Mouse (Mus musculus) heart, embryonic 11.5 days (tissue): ENCODE data around the gene Ddx42. TPM values are rescaled to one million over a fixed set of nuclear protein-coding genes. Genes with fewer than 3 reads are reported as not detected.

Source experiments
- ATAC-seq: fragments of 200-750 bp; cut with Nextera tagmentation; replicated peaks from 2 replicates; pipeline ENCODE4 v1.8.0; 2017; ENCODE audit warnings: moderate library complexity; ENCODE audit not compliant: insufficient number of reproducible peaks, low FRiP score, low TSS enrichment
- H3K27ac ChIP-seq: fragments of 300-500 bp; sonication (generic); 2 replicates; pipeline ENCODE4 v1.5.1; 2014; ENCODE audit warnings: mild to moderate bottlenecking, low read depth, low read length
- H3K27me3 ChIP-seq: fragments of 300-500 bp; sonication (generic); 2 replicates; pipeline ENCODE4 v1.6.1; 2014; ENCODE audit warnings: mild to moderate bottlenecking, low read length, mixed read lengths; ENCODE audit not compliant: control insufficient read depth, insufficient read depth
- H3K36me3 ChIP-seq: fragments of 300-500 bp; sonication (generic); 2 replicates; pipeline ENCODE4 v1.6.1; 2014; ENCODE audit warnings: mild to moderate bottlenecking, low read length, moderate library complexity, mixed read lengths; ENCODE audit not compliant: control insufficient read depth, insufficient read depth
- H3K4me1 ChIP-seq: fragments of 300-500 bp; sonication (generic); 2 replicates; pipeline ENCODE4 v1.6.1; 2014; ENCODE audit warnings: low read length; ENCODE audit not compliant: control insufficient read depth, insufficient read depth
- H3K4me2 ChIP-seq: fragments of 300-500 bp; sonication (generic); 2 replicates; pipeline ENCODE4 v1.6.1; 2014; ENCODE audit warnings: mild to moderate bottlenecking, moderate library complexity
- H3K4me3 ChIP-seq: fragments of 300-500 bp; sonication (generic); 2 replicates; pipeline ENCODE4 v1.5.1; 2014; ENCODE audit warnings: low read depth, low read length
- H3K9ac ChIP-seq: fragments of 300-500 bp; sonication (generic); 2 replicates; pipeline ENCODE4 v1.6.1; 2014; ENCODE audit warnings: mild to moderate bottlenecking, low read depth, low read length, moderate library complexity
- H3K9me3 ChIP-seq: fragments of 300-500 bp; sonication (generic); replicated peaks from 2 replicates; pipeline ENCODE4 v1.6.1; 2016; ENCODE audit warnings: low read length; ENCODE audit not compliant: control insufficient read depth
- WGBS: fragments of 180-500 bp; shearing (Covaris S2); extraction: QIAGEN DNeasy Blood & Tissue Kit; methylation state at CpG from one replicate; pipeline ENCODE4 v1.1.7; 2014; ENCODE audit not compliant: insufficient replicate concordance; 5-methylcytosine and 5-hydroxymethylcytosine counted together
- polyA plus RNA-seq: library from polyadenylated mRNA; unstranded; fragments of >200 nt; fragmentation: Nextera tagmentation; extraction: Ambion mirVana; gene quantifications from 2 replicates; pipeline ENCODE4 v1.2.1, GENCODE M21; 2014

Ddx42 gene
- polyA plus RNA-seq, 1 experiment from 2014 or later = 45.3 TPM

- no peak overlapping the region for H3K9ac ChIP-seq
- peaks cover 38% of the 10 kb centered on the region for H3K36me3 ChIP-seq
- no peak for ATAC-seq
- WGBS = 68% methylated on average over 5 of the region's 5 CpGs
- no peak overlapping the region for H3K4me2 ChIP-seq
- H3K9me3 ChIP-seq = no peaks in the 10 kb centered on the region
- H3K4me3 ChIP-seq = no peak overlapping the region
- H3K4me1 ChIP-seq = peaks cover 27% of the 10 kb centered on the region
- H3K27me3 ChIP-seq = no peaks in the 10 kb centered on the region
- no peak overlapping the region for H3K27ac ChIP-seq
Measured at GRCm38 (mm10) chr11:106267871-106268270, 51.1 kb downstream of the Ddx42 start.

GRCm38 (mm10) chr11:106268326-106269059 is 51.8 kb downstream of the Ddx42 start:
- no peak for ATAC-seq
- peaks cover 27% of the 10 kb centered on the region for H3K4me1 ChIP-seq
- peaks cover 36% of the 10 kb centered on the region for H3K36me3 ChIP-seq
- H3K27ac ChIP-seq = no peak overlapping the region
- no peak overlapping the region for H3K4me3 ChIP-seq
- WGBS = 53% methylated on average over 8 of the region's 8 CpGs
- no peak overlapping the region for H3K4me2 ChIP-seq
- no peaks in the 10 kb centered on the region for H3K27me3 ChIP-seq
- no peaks in the 10 kb centered on the region for H3K9me3 ChIP-seq
- H3K9ac ChIP-seq = peak overlapping the region; percentile 46; the same call in 1 of the 2 replicates

GRCm38 (mm10) chr11:106269060-106269431 is 52.3 kb downstream of the Ddx42 start:
- Histone ChIP-seq H3K9ac (peak overlapping the region; percentile 46; the same call in 1 of the 2 replicates), H3K4me3 (no peak overlapping the region), H3K4me1 (peaks cover 27% of the 10 kb centered on the region), H3K27me3 (no peaks in the 10 kb centered on the region), H3K9me3 (no peaks in the 10 kb centered on the region), H3K27ac (no peak overlapping the region), H3K4me2 (no peak overlapping the region), H3K36me3 (peaks cover 30% of the 10 kb centered on the region)
- WGBS = 36% methylated on average over 3 of the region's 3 CpGs
- no peak for ATAC-seq

GRCm38 (mm10) chr11:106271131-106271793 is 54.5 kb downstream of the Ddx42 start:
- Histone ChIP-seq H3K27me3 (no peaks in the 10 kb centered on the region), H3K36me3 (peaks cover 8% of the 10 kb centered on the region), H3K4me2 (peak overlapping the region; percentile 77), H3K27ac (0 out of 2 replicates have a peak overlapping the region, but pooled peaks have one; percentile 0), H3K9ac (peak overlapping the region; percentile 84), H3K4me1 (peaks cover 33% of the 10 kb centered on the region), H3K9me3 (no peaks in the 10 kb centered on the region), H3K4me3 (peak overlapping the region; percentile 79)
- ATAC-seq = no peak
- 38% methylated on average over 5 of the region's 5 CpGs for WGBS

GRCm38 (mm10) chr11:106271794-106272643 is 55.3 kb downstream of the Ddx42 start:
- Histone ChIP-seq H3K4me1 (peaks cover 33% of the 10 kb centered on the region), H3K36me3 (peaks cover under 1% of the 10 kb centered on the region)
- ATAC-seq = peak; percentile 55

GRCm38 (mm10) chr11:106272644-106273310 is 56.1 kb downstream of the Ddx42 start, which contains the start of gene Smarcd2:
TSS of gene Smarcd2 (minus strand) at chr11:106272972.
- WGBS = under 1% methylated on average over 72 of the region's 72 CpGs
- ATAC-seq = peak; percentile 90
- peak within 1 kb of the TSS; percentile 85 for H3K27ac ChIP-seq
- peak within 1 kb of the TSS; percentile 77 for H3K4me2 ChIP-seq
- H3K27me3 ChIP-seq = no peaks in the 10 kb centered on the region
- no peaks in the 10 kb centered on the region for H3K9me3 ChIP-seq
- H3K36me3 ChIP-seq = no peaks in the 10 kb centered on the region; the same call in 1 of the 2 replicates
- H3K4me1 ChIP-seq = peaks cover 32% of the 10 kb centered on the region
- H3K9ac ChIP-seq = peak within 1 kb of the TSS; percentile 84
- peak within 1 kb of the TSS; percentile 79 for H3K4me3 ChIP-seq

More at GRCm38 (mm10) chr11:106271794-106272643, 55.3 kb downstream of the Ddx42 start:
- Histone ChIP-seq H3K9ac (peak overlapping the region; percentile 84), H3K27ac (peak overlapping the region; percentile 85), H3K9me3 (no peaks in the 10 kb centered on the region), H3K4me3 (peak overlapping the region; percentile 79), H3K4me2 (peak overlapping the region; percentile 77), H3K27me3 (no peaks in the 10 kb centered on the region)
- 1% methylated on average over 41 of the region's 41 CpGs for WGBS

- Histone ChIP-seq H3K27me3 (no peaks in the 10 kb centered on the region), H3K9me3 (no peaks in the 10 kb centered on the region), H3K4me2 (peak overlapping the region; percentile 77), H3K4me3 (peak overlapping the region; percentile 79), H3K4me1 (peaks cover 27% of the 10 kb centered on the region), H3K9ac (peak overlapping the region; percentile 72), H3K27ac (peak overlapping the region; percentile 79), H3K36me3 (no peaks in the 10 kb centered on the region; the same call in 1 of the 2 replicates)
- WGBS = 11% methylated on average over 16 of the region's 16 CpGs
- peak; percentile 12; the same call in 1 of the 2 replicates for ATAC-seq
Measured at GRCm38 (mm10) chr11:106273311-106273684, 56.6 kb downstream of the Ddx42 start.

- H3K27me3 ChIP-seq = no peaks in the 10 kb centered on the region
- WGBS = 90% methylated on average over 6 of the region's 6 CpGs
- ATAC-seq = no peak
- no peak overlapping the region for H3K27ac ChIP-seq
- peak overlapping the region; percentile 77 for H3K4me2 ChIP-seq
- H3K4me3 ChIP-seq = no peak overlapping the region; the same call in 1 of the 2 replicates
- peaks cover 22% of the 10 kb centered on the region for H3K4me1 ChIP-seq
- no peak overlapping the region for H3K9ac ChIP-seq
- H3K9me3 ChIP-seq = no peaks in the 10 kb centered on the region
- H3K36me3 ChIP-seq = no peaks in the 10 kb centered on the region; the same call in 1 of the 2 replicates
Measured at GRCm38 (mm10) chr11:106273811-106274210, 57.1 kb downstream of the Ddx42 start.
